Mouse (Mus musculus): ENCODE measurements around the gene Trip12.

DNA sequence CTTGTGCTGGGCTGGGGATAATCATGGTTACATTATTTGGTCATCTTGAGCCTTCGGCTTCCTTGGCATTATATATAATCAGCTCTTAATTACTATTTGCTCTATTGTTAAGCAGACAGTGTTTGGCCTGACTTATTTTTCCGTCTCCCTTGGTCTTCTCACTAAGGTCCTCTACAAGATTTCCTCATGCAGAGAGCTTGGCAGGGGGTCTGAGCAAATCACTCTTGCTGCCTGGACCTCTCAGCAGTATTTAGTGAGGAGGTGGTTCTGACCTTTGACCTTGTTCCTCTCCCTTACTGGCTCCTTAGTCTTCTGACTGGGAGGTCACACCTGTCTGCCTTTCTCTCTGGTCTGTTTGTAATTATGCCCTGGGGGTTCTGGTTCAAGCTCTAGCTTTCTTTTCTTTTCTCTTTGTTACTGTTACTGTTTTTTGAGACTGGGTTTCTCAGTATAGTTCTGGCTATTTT, 41.8 kb upstream of the Trip12 start:
- no peak for TF ChIP-seq POLR2A (IDR thresholded peaks at IDR 0.05; ENCODE audit: borderline replicate concordance, low read depth, low read length)
- no peak for TF ChIP-seq CTCF (IDR thresholded peaks at IDR 0.05; ENCODE audit: low read depth, low read length)

Data from bone marrow macrophage, adult 2 months (primary cell).